Mouse (Mus musculus) midbrain, embryonic 11.5 days (tissue): ENCODE measurements around the gene Vasp. TPM values are rescaled to one million over a fixed set of nuclear protein-coding genes. Genes with fewer than 3 reads are reported as not detected.

ENCODE experiments used
- ATAC-seq: fragments of 200-750 bp; cut with Nextera tagmentation; 2 replicates; pipeline ENCODE4 v1.8.0; 2017; ENCODE audit warnings: moderate TSS enrichment, moderate library complexity; ENCODE audit not compliant: low FRiP score
- DNase-seq: peaks from one replicate; pipeline ENCODE4 v3.0.0; 2015; ENCODE audit warnings: low spot score; ENCODE audit errors: missing footprints
- H3K27ac ChIP-seq: fragments of 300-500 bp; sonication (generic); 2 replicates; pipeline ENCODE4 v1.5.1; 2014; ENCODE audit warnings: low read depth, low read length
- H3K27me3 ChIP-seq: fragments of 300-500 bp; sonication (generic); 2 replicates; pipeline ENCODE4 v1.6.1; 2014; ENCODE audit warnings: mild to moderate bottlenecking, low read length, moderate library complexity, mixed read lengths; ENCODE audit not compliant: control insufficient read depth, insufficient read depth
- H3K36me3 ChIP-seq: fragments of 300-500 bp; sonication (generic); 2 replicates; pipeline ENCODE4 v1.6.1; 2014; ENCODE audit warnings: mild to moderate bottlenecking, low read length, moderate library complexity, mixed read lengths; ENCODE audit not compliant: control insufficient read depth, insufficient read depth
- H3K4me1 ChIP-seq: fragments of 300-500 bp; sonication (generic); 2 replicates; pipeline ENCODE4 v1.6.1; 2014; ENCODE audit warnings: low read length; ENCODE audit not compliant: control insufficient read depth, insufficient read depth
- H3K4me2 ChIP-seq: fragments of 300-500 bp; sonication (generic); 2 replicates; pipeline ENCODE4 v1.6.1; 2014; ENCODE audit warnings: mild to moderate bottlenecking, moderate library complexity
- H3K4me3 ChIP-seq: fragments of 300-500 bp; sonication (generic); 2 replicates; pipeline ENCODE4 v1.5.1; 2014; ENCODE audit warnings: low read depth, low read length
- H3K9ac ChIP-seq: fragments of 300-500 bp; sonication (generic); 2 replicates; pipeline ENCODE4 v1.6.1; 2014; ENCODE audit warnings: low read length
- H3K9me3 ChIP-seq: fragments of 300-500 bp; sonication (generic); 2 replicates; pipeline ENCODE4 v1.6.1; 2016; ENCODE audit warnings: low read length; ENCODE audit not compliant: control insufficient read depth
- WGBS: fragments of 180-500 bp; shearing (Covaris S2); extraction: QIAGEN DNeasy Blood & Tissue Kit; methylation state at CpG from one replicate; pipeline ENCODE4 v1.1.7; 2014; 5-methylcytosine and 5-hydroxymethylcytosine counted together
- polyA plus RNA-seq: library from polyadenylated mRNA; unstranded; fragments of >200 nt; fragmentation: Nextera tagmentation; extraction: Ambion mirVana; gene quantifications from 2 replicates; pipeline ENCODE4 v1.2.1, GENCODE M21; 2014

The Vasp gene
- polyA plus RNA-seq, 1 experiment from 2014 or later = 46.0 TPM

GRCm38 (mm10) chr7:19236411-19236810, 35.2 kb downstream of the Vasp start:
- 82% methylated on average over 2 of the region's 2 CpGs for WGBS

GRCm38 (mm10) chr7:19235092-19235671, 36.4 kb downstream of the Vasp start:
- no peak overlapping the region for H3K27ac ChIP-seq
- DNase-seq (no peak), ATAC-seq (no peak)
- H3K4me1 ChIP-seq = no peaks in the 10 kb centered on the region
- H3K9ac ChIP-seq = no peak overlapping the region
- WGBS = 89% methylated on average over 2 of the region's 2 CpGs
- no peak overlapping the region for H3K4me2 ChIP-seq
- no peaks in the 10 kb centered on the region for H3K27me3 ChIP-seq
- no peaks in the 10 kb centered on the region for H3K36me3 ChIP-seq
- H3K9me3 ChIP-seq = no peaks in the 10 kb centered on the region
- H3K4me3 ChIP-seq = no peak overlapping the region

More at GRCm38 (mm10) chr7:19236411-19236810, 35.2 kb downstream of the Vasp start:
- Histone ChIP-seq H3K27ac (no peak overlapping the region), H3K4me3 (no peak overlapping the region), H3K4me2 (no peak overlapping the region), H3K9me3 (no peaks in the 10 kb centered on the region), H3K9ac (no peak overlapping the region), H3K4me1 (no peaks in the 10 kb centered on the region), H3K36me3 (no peaks in the 10 kb centered on the region), H3K27me3 (no peaks in the 10 kb centered on the region)
- no peak for ATAC-seq
- DNase-seq = no peak

GRCm38 (mm10) chr7:19234652-19235051, 37.0 kb downstream of the Vasp start:
- no peaks in the 10 kb centered on the region for H3K36me3 ChIP-seq
- H3K27me3 ChIP-seq = no peaks in the 10 kb centered on the region
- WGBS = 89% methylated on average over 5 of the region's 5 CpGs
- no peaks in the 10 kb centered on the region for H3K9me3 ChIP-seq
- H3K9ac ChIP-seq = no peak overlapping the region
- no peak overlapping the region for H3K4me2 ChIP-seq
- no peak overlapping the region for H3K27ac ChIP-seq
- DNase-seq (no peak), ATAC-seq (no peak)
- H3K4me1 ChIP-seq = peaks cover 1% of the 10 kb centered on the region
- no peak overlapping the region for H3K4me3 ChIP-seq

GRCm38 (mm10) chr7:19231849-19232248, 39.8 kb downstream of the Vasp start:
- no peak overlapping the region for H3K4me2 ChIP-seq
- DNase-seq (no peak), ATAC-seq (no peak)
- no peaks in the 10 kb centered on the region for H3K27me3 ChIP-seq
- H3K9ac ChIP-seq = no peak overlapping the region
- H3K36me3 ChIP-seq = no peaks in the 10 kb centered on the region
- no peak overlapping the region for H3K27ac ChIP-seq
- H3K9me3 ChIP-seq = no peaks in the 10 kb centered on the region
- no peak overlapping the region for H3K4me3 ChIP-seq
- peaks cover 12% of the 10 kb centered on the region for H3K4me1 ChIP-seq
- 93% methylated on average over 3 of the region's 3 CpGs for WGBS

- Histone ChIP-seq H3K9me3 (no peaks in the 10 kb centered on the region), H3K4me1 (peaks cover 15% of the 10 kb centered on the region), H3K4me3 (no peak overlapping the region), H3K9ac (no peak overlapping the region), H3K36me3 (no peaks in the 10 kb centered on the region), H3K4me2 (no peak overlapping the region), H3K27ac (no peak overlapping the region), H3K27me3 (no peaks in the 10 kb centered on the region)
- 96% methylated on average over 5 of the region's 5 CpGs for WGBS
- no peak for ATAC-seq
- no peak for DNase-seq
Observed at GRCm38 (mm10) chr7:19230899-19231298, 40.7 kb downstream of the Vasp start.

GRCm38 (mm10) chr7:19230041-19230580, 41.5 kb downstream of the Vasp start:
- ATAC-seq (no peak), DNase-seq (no peak)
- peaks cover 15% of the 10 kb centered on the region for H3K4me1 ChIP-seq
- H3K27ac ChIP-seq = no peak overlapping the region
- WGBS = 96% methylated on average over 2 of the region's 2 CpGs
- no peak overlapping the region for H3K9ac ChIP-seq
- H3K4me3 ChIP-seq = no peak overlapping the region
- no peak overlapping the region for H3K4me2 ChIP-seq
- H3K36me3 ChIP-seq = no peaks in the 10 kb centered on the region
- no peaks in the 10 kb centered on the region for H3K27me3 ChIP-seq
- no peaks in the 10 kb centered on the region for H3K9me3 ChIP-seq

- H3K27ac ChIP-seq = no peak overlapping the region; the same call in 1 of the 2 replicates
Observed at GRCm38 (mm10) chr7:19229404-19229803, 42.2 kb downstream of the Vasp start.

GRCm38 (mm10) chr7:19228793-19229148, 42.8 kb downstream of the Vasp start:
- Histone ChIP-seq H3K9ac (peak overlapping the region; percentile 76), H3K4me3 (peak overlapping the region; percentile 60), H3K4me1 (peaks cover 15% of the 10 kb centered on the region), H3K4me2 (peak overlapping the region; percentile 78), H3K27ac (peak overlapping the region; percentile 25; the same call in 1 of the 2 replicates), H3K9me3 (no peaks in the 10 kb centered on the region), H3K36me3 (no peaks in the 10 kb centered on the region), H3K27me3 (no peaks in the 10 kb centered on the region)
- ATAC-seq = no peak
- DNase-seq = no peak
- WGBS = under 1% methylated on average over 14 of the region's 14 CpGs

More at GRCm38 (mm10) chr7:19229404-19229803, 42.2 kb downstream of the Vasp start:
- no peak for ATAC-seq
- WGBS = 49% methylated on average over 5 of the region's 5 CpGs
- peak overlapping the region; percentile 60 for H3K4me3 ChIP-seq
- H3K9me3 ChIP-seq = no peaks in the 10 kb centered on the region
- no peak for DNase-seq
- H3K9ac ChIP-seq = peak overlapping the region; percentile 76
- H3K36me3 ChIP-seq = no peaks in the 10 kb centered on the region
- peaks cover 15% of the 10 kb centered on the region for H3K4me1 ChIP-seq
- H3K27me3 ChIP-seq = no peaks in the 10 kb centered on the region
- peak overlapping the region; percentile 78 for H3K4me2 ChIP-seq

- H3K27ac ChIP-seq = peak within 1 kb of the TSS; percentile 99
- H3K27me3 ChIP-seq = no peaks in the 10 kb centered on the region
- peak within 1 kb of the TSS; percentile 78 for H3K4me2 ChIP-seq
- peaks cover 15% of the 10 kb centered on the region for H3K4me1 ChIP-seq
- DNase-seq (peak; percentile 100), ATAC-seq (peak; percentile 96)
- no peaks in the 10 kb centered on the region for H3K36me3 ChIP-seq
- H3K4me3 ChIP-seq = peak within 1 kb of the TSS; percentile 60
- WGBS = under 1% methylated on average over 85 of the region's 91 CpGs
- no peaks in the 10 kb centered on the region for H3K9me3 ChIP-seq
- peak within 1 kb of the TSS; percentile 87 for H3K9ac ChIP-seq
Observed at GRCm38 (mm10) chr7:19227883-19228792, 43.5 kb downstream of the Vasp start, which contains the start of gene Opa3. Gene Opa3, plus strand, starts transcription at chr7:19228334.
